Comparison of ENCODE assay signal across 8 mouse cellular contexts in the genomic region with DNA sequence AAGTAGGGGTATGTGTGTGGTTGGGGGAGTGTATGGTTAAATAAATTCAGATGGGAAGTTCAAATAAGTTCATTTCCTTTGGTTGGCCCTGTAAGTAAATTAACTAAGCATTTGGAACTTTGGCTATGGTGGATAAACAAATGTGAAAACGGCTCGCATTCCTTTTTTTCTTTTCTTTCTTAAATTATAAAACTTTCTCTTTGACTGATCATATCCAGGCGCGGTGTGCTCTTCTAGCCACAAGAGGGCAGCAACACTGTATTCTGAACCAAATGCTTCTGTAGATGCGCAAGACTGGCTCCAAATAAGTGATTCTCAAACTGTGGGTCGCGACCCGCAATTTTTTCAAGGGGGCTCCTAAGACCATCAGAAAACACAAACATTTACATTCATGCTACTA.
A peak's percentile ranks its signal among the peaks of the same experiment; 100 is the strongest.
DNase-seq lines count a peak whose midpoint lies in the region; ATAC-seq and TF ChIP-seq lines count a peak whose summit lies in the region.

No protein-coding gene starts in this region.

- ATAC-seq in erythroid progenitor cell, adult 5-6 weeks (replicated peaks; ENCODE audit: low FRiP score, poor library complexity, severe bottlenecking): peak; percentile 54; the same call in 1 of the 2 replicates
- no peak; the same call in 1 of the 2 replicates for ATAC-seq in hindbrain, postnatal 0 days
- ATAC-seq in midbrain, postnatal 0 days (ENCODE audit: low FRiP score): peak; percentile 62; the same call in 1 of the 2 replicates
- ATAC-seq in erythroblast, adult 5-6 weeks (replicated peaks; ENCODE audit: low FRiP score, poor library complexity, severe bottlenecking): no peak

- DNase-seq in ovary, postnatal 36 days (ENCODE audit: low spot score): peak; percentile 16
- DNase-seq in ovary, postnatal 10 days (ENCODE audit: low spot score): no peak
- peak; percentile 86 for DNase-seq in hindbrain, postnatal 0 days (ENCODE audit: low spot score)
- DNase-seq in left cerebral cortex, postnatal 10 days (ENCODE audit: extremely low spot score in 1 of 2, low spot score in 2 of 2): peak; percentile 22 to 45
- peak; percentile 79 for DNase-seq in midbrain, postnatal 0 days (ENCODE audit: low spot score)

- H3K36me3 ChIP-seq in hindbrain, postnatal 0 days (ENCODE audit: insufficient read depth, low read length): no peaks in the 10 kb centered on the region
- no peaks in the 10 kb centered on the region for H3K36me3 ChIP-seq in midbrain, postnatal 0 days (ENCODE audit: insufficient read depth, low read length)

- peak overlapping the region; percentile 43 for H3K4me2 ChIP-seq in hindbrain, postnatal 0 days (ENCODE audit: low read depth, low read length)
- no peak overlapping the region; the same call in 1 of the 2 replicates for H3K4me2 ChIP-seq in midbrain, postnatal 0 days (ENCODE audit: low read depth, low read length, poor library complexity, severe bottlenecking)

- H3K4me1 ChIP-seq in bone marrow, adult 2 months (ENCODE audit: control insufficient read depth, insufficient read depth, low read length): no peaks in the 10 kb centered on the region
- no peaks in the 10 kb centered on the region for H3K4me1 ChIP-seq in hindbrain, postnatal 0 days (ENCODE audit: insufficient read depth, low read length)
- H3K4me1 ChIP-seq in midbrain, postnatal 0 days (ENCODE audit: insufficient read depth, low read length): no peaks in the 10 kb centered on the region

- H3K4me3 ChIP-seq in bone marrow, adult 2 months (replicated peaks; ENCODE audit: control insufficient read depth, low read depth, low read length): no peak overlapping the region
- H3K4me3 ChIP-seq in hindbrain, postnatal 0 days (ENCODE audit: low read length): no peak overlapping the region
- no peak overlapping the region for H3K4me3 ChIP-seq in midbrain, postnatal 0 days (ENCODE audit: low read depth, low read length)

- no peaks in the 10 kb centered on the region for H3K27me3 ChIP-seq in hindbrain, postnatal 0 days (ENCODE audit: insufficient read depth, low read length)
- no peaks in the 10 kb centered on the region for H3K27me3 ChIP-seq in midbrain, postnatal 0 days (ENCODE audit: insufficient read depth, low read length)

- H3K9me3 ChIP-seq in hindbrain, postnatal 0 days (ENCODE audit: low read length): no peaks in the 10 kb centered on the region
- H3K9me3 ChIP-seq in midbrain, postnatal 0 days (ENCODE audit: low read length): no peaks in the 10 kb centered on the region

- whole genome bisulfite sequencing in bone marrow, adult 2 months: 2% methylated on average over 8 of the region's 8 CpGs
- 5% methylated on average over 8 of the region's 8 CpGs for WGBS in hindbrain, postnatal 0 days
- 2% methylated on average over 8 of the region's 8 CpGs for WGBS in midbrain, postnatal 0 days

- no peak overlapping the region for H3K9ac ChIP-seq in hindbrain, postnatal 0 days (replicated peaks; ENCODE audit: low read length)
- no peak overlapping the region for H3K9ac ChIP-seq in midbrain, postnatal 0 days (replicated peaks; ENCODE audit: low read length, poor library complexity, severe bottlenecking)

- no peak overlapping the region for H3K27ac ChIP-seq in bone marrow, adult 2 months (ENCODE audit: control insufficient read depth, insufficient read depth, low read depth, low read length, poor library complexity)
- H3K27ac ChIP-seq in hindbrain, postnatal 0 days: peak overlapping the region; percentile 58; the same call in 1 of the 2 replicates
- no peak overlapping the region for H3K27ac ChIP-seq in midbrain, postnatal 0 days (ENCODE audit: low read depth, low read length)

- intact Hi-C loops in left cerebral cortex, postnatal 10 days (cut with DNase I): loop anchor here (5.0 to 10.0 kb wide), 2 partner anchors 562 to 810 kb away; no protein-coding TSS in a partner anchor

- no peak for TF ChIP-seq POLR2A in bone marrow, adult 2 months (IDR thresholded peaks at IDR 0.05; ENCODE audit: borderline replicate concordance, control insufficient read depth, low read depth, low read length)

- TF ChIP-seq CTCF in bone marrow, adult 2 months (IDR thresholded peaks at IDR 0.05; ENCODE audit: control insufficient read depth, insufficient read depth, low read length): peak; percentile 51
- TF ChIP-seq CTCF in hindbrain, postnatal 0 days (IDR thresholded peaks at IDR 0.05; ENCODE audit: low read depth): peak; percentile 83
- peak; percentile 92 for TF ChIP-seq CTCF in midbrain, postnatal 0 days (IDR thresholded peaks at IDR 0.05)

Comparison
In these comparisons a context has a peak if more than half of its experiments do, and no peak if none do; other contexts are left out.
1. ATAC-seq: peak in erythroid progenitor cell, adult 5-6 weeks (single experiment) and midbrain, postnatal 0 days (single experiment); none in hindbrain, postnatal 0 days (single experiment) and erythroblast, adult 5-6 weeks (single experiment).
2. Peak in every context shown above with its lines, with median percentiles within 50 percentile points of each other: CTCF ChIP-seq.